Mouse (Mus musculus): Measurements from ENCODE around the gene Cdkl5. TPM values are rescaled to one million over a fixed set of nuclear protein-coding genes. Genes with fewer than 3 reads are reported as not detected.

The Cdkl5 gene
- total and polyA plus RNA-seq, 2 experiments from 2014 or later, result 1.7 to 3.3 TPM

DNA sequence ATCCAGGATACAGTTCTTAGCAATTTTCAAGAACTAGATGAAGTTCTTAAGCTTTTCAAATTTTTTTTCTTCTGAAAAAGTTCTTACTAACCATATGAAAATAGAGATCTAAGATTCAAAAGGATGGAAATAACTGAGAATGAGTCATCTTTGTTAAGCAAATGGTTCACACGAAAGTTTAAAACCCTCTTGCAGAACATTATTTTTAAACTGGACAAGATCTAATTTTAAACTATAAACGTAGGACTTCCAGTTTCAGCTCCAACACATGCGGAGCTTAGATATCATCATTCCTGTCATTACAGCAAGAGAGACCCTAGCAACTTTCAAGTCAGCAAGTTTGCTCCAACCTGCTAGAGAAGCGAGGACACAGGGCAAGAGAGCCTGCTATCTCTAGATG is 88.0 kb downstream of the Cdkl5 start:
- no peaks in the 10 kb centered on the region for H3K27me3 ChIP-seq (ENCODE audit: control insufficient read depth, insufficient read depth, low read length)
- no peak overlapping the region for H3K27ac ChIP-seq (ENCODE audit: low read depth)
- H3K4me3 ChIP-seq (ENCODE audit: low read depth, low read length), result no peak overlapping the region
- TF ChIP-seq CTCF (IDR thresholded peaks at IDR 0.05; ENCODE audit: low read depth) (no peak), EP300 (IDR thresholded peaks at IDR 0.05; ENCODE audit: low read depth) (no peak)
- H3K4me2 ChIP-seq (ENCODE audit: low read depth, low read length), result no peak overlapping the region
- no peaks in the 10 kb centered on the region for H3K9me3 ChIP-seq (replicated peaks; ENCODE audit: control insufficient read depth, low read length)
- H3K4me1 ChIP-seq (ENCODE audit: control insufficient read depth, insufficient read depth), result no peaks in the 10 kb centered on the region
- H3K9ac ChIP-seq (replicated peaks; ENCODE audit: low read depth, low read length), result no peak overlapping the region
- no peak for DNase-seq (ENCODE audit: low spot score)
- no peaks in the 10 kb centered on the region for H3K36me3 ChIP-seq (replicated peaks; ENCODE audit: control insufficient read depth, insufficient read depth, low read length)
- ATAC-seq (ENCODE audit: insufficient read depth, low read depth), result no peak
- 35% methylated on average over 4 of the region's 4 CpGs for WGBS

DNA sequence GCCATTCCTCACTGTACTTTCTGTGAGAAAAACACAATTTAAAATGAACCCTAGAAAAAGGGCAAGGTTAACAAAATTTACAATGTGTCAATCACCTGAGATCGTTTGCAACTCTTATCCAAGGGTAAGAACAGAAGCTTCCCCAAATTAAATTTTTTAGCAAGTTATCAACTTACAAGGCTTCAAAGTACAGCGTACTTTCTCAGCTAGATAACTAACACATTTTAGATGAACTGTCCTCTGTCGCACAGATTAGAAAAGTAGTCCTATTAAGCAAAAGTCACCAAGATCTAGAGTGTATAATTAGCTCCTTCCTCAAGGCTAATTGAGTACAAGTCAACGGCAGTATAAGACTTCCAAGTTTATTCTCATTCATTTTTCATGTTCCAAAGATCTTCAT is 88.6 kb downstream of the Cdkl5 start:
- H3K4me1 ChIP-seq (ENCODE audit: control insufficient read depth, insufficient read depth), result no peaks in the 10 kb centered on the region
- ATAC-seq (ENCODE audit: insufficient read depth, low read depth) (no peak), DNase-seq (ENCODE audit: low spot score) (no peak)
- H3K9me3 ChIP-seq (replicated peaks; ENCODE audit: control insufficient read depth, low read length), result no peaks in the 10 kb centered on the region
- no peak overlapping the region for H3K4me2 ChIP-seq (ENCODE audit: low read depth, low read length)
- TF ChIP-seq CTCF (IDR thresholded peaks at IDR 0.05; ENCODE audit: low read depth) (no peak), EP300 (IDR thresholded peaks at IDR 0.05; ENCODE audit: low read depth) (no peak)
- no peak overlapping the region for H3K27ac ChIP-seq (ENCODE audit: low read depth)
- H3K27me3 ChIP-seq (ENCODE audit: control insufficient read depth, insufficient read depth, low read length), result no peaks in the 10 kb centered on the region
- WGBS, result 75% methylated on average over 4 of the region's 4 CpGs
- H3K9ac ChIP-seq (replicated peaks; ENCODE audit: low read depth, low read length), result no peak overlapping the region
- H3K4me3 ChIP-seq (ENCODE audit: low read depth, low read length), result no peak overlapping the region
- no peaks in the 10 kb centered on the region for H3K36me3 ChIP-seq (replicated peaks; ENCODE audit: control insufficient read depth, insufficient read depth, low read length)

DNA sequence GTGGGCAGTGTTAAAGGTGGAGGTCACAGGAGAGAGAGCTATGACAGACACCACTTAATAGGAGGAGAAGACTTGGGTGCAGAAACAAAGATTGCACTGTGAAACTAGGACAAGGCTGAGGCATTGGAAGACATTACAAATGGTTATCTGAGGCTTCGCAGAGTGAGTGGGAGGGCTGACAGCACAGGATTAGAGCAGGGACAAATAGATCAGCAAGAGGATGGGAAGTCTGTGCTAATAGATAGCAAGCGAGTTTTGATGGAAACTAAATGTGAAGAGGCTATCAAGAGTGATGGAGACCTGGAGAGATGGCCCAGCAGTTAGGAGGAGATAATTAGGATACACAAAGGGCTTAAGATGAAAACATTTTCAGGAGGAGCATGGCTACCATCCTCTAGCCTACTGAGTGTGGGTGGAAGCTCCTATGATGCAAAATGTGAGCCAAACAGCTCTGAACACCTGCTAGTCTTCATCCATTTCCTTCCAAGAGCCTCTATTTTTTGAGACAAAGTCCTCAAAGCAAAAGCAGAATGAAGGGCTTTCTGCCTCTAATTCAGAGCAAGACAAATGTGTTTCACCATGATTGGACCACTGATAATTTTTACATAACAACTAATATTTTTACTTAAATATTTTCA is 89.3 kb downstream of the Cdkl5 start:
- 49% methylated on average over 2 of the region's 2 CpGs for WGBS
- no peak overlapping the region for H3K4me3 ChIP-seq (ENCODE audit: low read depth, low read length)
- no peak overlapping the region for H3K27ac ChIP-seq (ENCODE audit: low read depth)
- H3K27me3 ChIP-seq (ENCODE audit: control insufficient read depth, insufficient read depth, low read length), result no peaks in the 10 kb centered on the region
- H3K4me2 ChIP-seq (ENCODE audit: low read depth, low read length), result no peak overlapping the region
- no peak for DNase-seq (ENCODE audit: low spot score)
- ATAC-seq (ENCODE audit: insufficient read depth, low read depth), result no peak
- TF ChIP-seq CTCF (IDR thresholded peaks at IDR 0.05; ENCODE audit: low read depth) (no peak), EP300 (IDR thresholded peaks at IDR 0.05; ENCODE audit: low read depth) (no peak)
- H3K4me1 ChIP-seq (ENCODE audit: control insufficient read depth, insufficient read depth), result no peaks in the 10 kb centered on the region
- H3K36me3 ChIP-seq (replicated peaks; ENCODE audit: control insufficient read depth, insufficient read depth, low read length), result no peaks in the 10 kb centered on the region
- H3K9ac ChIP-seq (replicated peaks; ENCODE audit: low read depth, low read length), result no peak overlapping the region
- H3K9me3 ChIP-seq (replicated peaks; ENCODE audit: control insufficient read depth, low read length), result no peaks in the 10 kb centered on the region

DNA sequence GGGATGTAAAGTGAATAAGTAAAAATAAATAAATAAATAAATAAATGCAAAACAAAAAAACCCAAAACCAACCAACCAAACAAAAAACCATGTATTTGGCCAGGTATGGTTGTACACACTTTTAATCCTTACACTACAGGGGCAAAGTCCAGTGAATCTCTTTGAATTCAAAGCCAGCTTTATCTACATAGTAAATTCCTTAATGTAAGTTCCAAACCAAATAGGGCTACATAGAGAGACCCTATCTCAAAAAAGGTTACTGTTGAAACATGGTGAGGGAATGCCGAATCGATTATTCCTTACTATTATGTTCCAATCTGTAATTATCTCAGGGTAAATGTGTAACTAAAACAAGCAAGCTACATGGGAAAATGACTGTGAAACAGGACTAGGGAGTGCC is 93.4 kb downstream of the Cdkl5 start:
- TF ChIP-seq EP300 (IDR thresholded peaks at IDR 0.05; ENCODE audit: low read depth), result no peak
- no peak for TF ChIP-seq CTCF (IDR thresholded peaks at IDR 0.05; ENCODE audit: low read depth)
- Histone ChIP-seq H3K4me1 (ENCODE audit: control insufficient read depth, insufficient read depth) (no peaks in the 10 kb centered on the region), H3K27me3 (ENCODE audit: control insufficient read depth, insufficient read depth, low read length) (no peaks in the 10 kb centered on the region), H3K9ac (replicated peaks; ENCODE audit: low read depth, low read length) (no peak overlapping the region), H3K36me3 (replicated peaks; ENCODE audit: control insufficient read depth, insufficient read depth, low read length) (no peaks in the 10 kb centered on the region), H3K4me3 (ENCODE audit: low read depth, low read length) (no peak overlapping the region), H3K4me2 (ENCODE audit: low read depth, low read length) (no peak overlapping the region), H3K27ac (ENCODE audit: low read depth) (no peak overlapping the region), H3K9me3 (replicated peaks; ENCODE audit: control insufficient read depth, low read length) (no peaks in the 10 kb centered on the region)
- DNase-seq (ENCODE audit: low spot score) (no peak), ATAC-seq (ENCODE audit: insufficient read depth, low read depth) (no peak)
- WGBS, result 93% methylated on average over 2 of the region's 2 CpGs

DNA sequence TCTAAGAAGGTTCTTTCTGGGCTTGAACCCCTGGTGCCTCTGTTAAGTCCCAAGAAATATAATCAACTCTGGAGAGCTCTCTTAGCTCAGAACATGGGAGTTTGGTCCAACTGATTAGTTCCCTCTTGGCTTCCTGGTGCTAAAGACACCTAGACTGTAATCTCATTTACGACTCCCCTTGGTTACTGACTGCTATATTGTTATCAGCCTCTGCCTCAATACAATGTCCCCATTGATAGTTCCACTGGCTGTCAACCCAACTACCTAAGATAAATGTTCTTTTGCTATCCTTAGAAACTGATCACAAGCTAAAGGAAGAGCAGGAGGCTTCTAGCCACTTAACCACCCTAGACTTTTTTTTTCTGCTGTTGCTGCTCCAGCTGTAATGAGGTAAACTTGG is 102.4 kb downstream of the Cdkl5 start:
- DNase-seq (ENCODE audit: low spot score) (no peak), ATAC-seq (ENCODE audit: insufficient read depth, low read depth) (no peak)
- Histone ChIP-seq H3K4me3 (ENCODE audit: low read depth, low read length) (no peak overlapping the region), H3K36me3 (replicated peaks; ENCODE audit: control insufficient read depth, insufficient read depth, low read length) (no peaks in the 10 kb centered on the region), H3K27me3 (ENCODE audit: control insufficient read depth, insufficient read depth, low read length) (no peaks in the 10 kb centered on the region), H3K9ac (replicated peaks; ENCODE audit: low read depth, low read length) (no peak overlapping the region), H3K4me2 (ENCODE audit: low read depth, low read length) (no peak overlapping the region), H3K4me1 (ENCODE audit: control insufficient read depth, insufficient read depth) (no peaks in the 10 kb centered on the region), H3K27ac (ENCODE audit: low read depth) (no peak overlapping the region), H3K9me3 (replicated peaks; ENCODE audit: control insufficient read depth, low read length) (no peaks in the 10 kb centered on the region)
- WGBS, result 35% methylated on average over 1 of the region's 1 CpGs
- TF ChIP-seq EP300 (IDR thresholded peaks at IDR 0.05; ENCODE audit: low read depth) (no peak), CTCF (IDR thresholded peaks at IDR 0.05; ENCODE audit: low read depth) (no peak)

DNA sequence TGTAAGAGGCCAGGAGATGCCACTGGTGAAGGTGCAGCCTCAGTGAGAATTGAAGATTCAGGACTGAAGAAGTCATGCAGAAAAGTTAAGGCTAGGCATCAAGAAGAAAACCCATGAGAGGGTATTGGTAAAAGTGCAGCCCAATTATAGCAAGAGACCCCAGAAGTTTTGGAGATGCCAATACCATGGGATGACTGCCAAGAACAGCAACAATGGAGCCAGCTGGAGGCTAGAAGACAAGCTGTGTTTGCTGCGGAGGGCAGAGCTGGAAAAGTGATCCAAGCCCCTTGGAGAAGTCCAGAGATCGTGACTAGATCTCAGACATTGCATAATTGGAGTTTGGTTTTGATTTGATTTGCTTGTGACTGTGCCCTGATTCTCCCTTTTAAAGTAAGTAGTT is 108.2 kb downstream of the Cdkl5 start:
- DNase-seq (ENCODE audit: low spot score) (no peak), ATAC-seq (ENCODE audit: insufficient read depth, low read depth) (no peak)
- Histone ChIP-seq H3K9ac (replicated peaks; ENCODE audit: low read depth, low read length) (no peak overlapping the region), H3K9me3 (replicated peaks; ENCODE audit: control insufficient read depth, low read length) (no peaks in the 10 kb centered on the region), H3K36me3 (replicated peaks; ENCODE audit: control insufficient read depth, insufficient read depth, low read length) (no peaks in the 10 kb centered on the region), H3K4me3 (ENCODE audit: low read depth, low read length) (no peak overlapping the region), H3K4me2 (ENCODE audit: low read depth, low read length) (no peak overlapping the region), H3K4me1 (ENCODE audit: control insufficient read depth, insufficient read depth) (no peaks in the 10 kb centered on the region), H3K27me3 (ENCODE audit: control insufficient read depth, insufficient read depth, low read length) (no peaks in the 10 kb centered on the region), H3K27ac (ENCODE audit: low read depth) (no peak overlapping the region)
- WGBS, result 62% methylated on average over 2 of the region's 2 CpGs
- no peak for TF ChIP-seq EP300 (IDR thresholded peaks at IDR 0.05; ENCODE audit: low read depth)
- TF ChIP-seq CTCF (IDR thresholded peaks at IDR 0.05; ENCODE audit: low read depth), result no peak

Measured in heart, postnatal 0 days (tissue).